Mouse (Mus musculus) olfactory bulb, adult 2 months (tissue): Measurements from ENCODE around the gene Zfyve19. TPM values are rescaled to one million over a fixed set of nuclear protein-coding genes. Genes with fewer than 3 reads are reported as not detected.

Experiments used
- H3K27ac ChIP-seq: fragments of 200-500 bp; 2 replicates; pipeline ENCODE4 v1.5.1; 2012; ENCODE audit warnings: low read depth, low read length; ENCODE audit not compliant: insufficient read depth
- H3K4me1 ChIP-seq: fragments of 200-500 bp; 2 replicates; pipeline ENCODE4 v1.6.1; 2012; ENCODE audit warnings: low read length; ENCODE audit not compliant: control insufficient read depth, insufficient read depth
- H3K4me3 ChIP-seq: fragments of 200-500 bp; 2 replicates; pipeline ENCODE4 v1.5.1; 2012; ENCODE audit warnings: mild to moderate bottlenecking, low read depth, low read length, moderate library complexity; ENCODE audit not compliant: insufficient read depth
- CTCF ChIP-seq: fragments of 200-500 bp; IDR thresholded peaks from 2 replicates; pipeline ENCODE4 v1.5.1; 2012; ENCODE audit warnings: low read depth, mild to moderate bottlenecking, low read length, moderate library complexity; ENCODE audit not compliant: insufficient read depth
- POLR2A ChIP-seq: fragments of 200-500 bp; IDR thresholded peaks from 2 replicates; pipeline ENCODE4 v1.6.1; 2012; ENCODE audit warnings: mild to moderate bottlenecking, low read depth, low read length, moderate library complexity; ENCODE audit not compliant: insufficient read depth
- WGBS: fragments of 180-500 bp; shearing (Covaris S2); methylation state at CpG from one replicate; pipeline ENCODE4 v1.1.7; 2018; 5-methylcytosine and 5-hydroxymethylcytosine counted together
- polyA plus RNA-seq: library from polyadenylated mRNA; stranded (reverse); fragments of >200 nt; gene quantifications from 2 replicates; pipeline ENCODE4 v1.2.4, GENCODE M21; 2012; ENCODE audit warnings: low replicate concordance; ENCODE audit not compliant: missing spikeins, insufficient read depth, insufficient read length

Zfyve19 gene
- polyA plus RNA-seq, 1 experiment: not detected

DNA sequence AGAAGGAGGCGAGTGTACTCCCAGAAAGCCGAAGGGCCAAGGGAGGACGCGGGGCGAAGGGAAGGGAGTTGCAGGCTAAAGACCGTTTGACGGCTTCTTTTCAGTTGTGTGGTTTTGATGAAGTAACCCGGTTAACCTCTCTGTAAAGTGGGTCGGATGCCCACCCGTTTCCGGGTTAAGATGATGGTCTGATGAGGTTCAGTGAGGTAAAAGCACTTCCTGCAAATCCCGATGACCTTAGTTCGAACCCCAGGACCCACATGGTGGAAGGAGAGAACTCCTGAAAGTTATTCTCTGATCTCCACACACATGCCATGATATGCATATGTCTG is 725 bp downstream of the Zfyve19 start:
- Histone ChIP-seq H3K4me3 (peak overlapping the region; percentile 90), H3K27ac (no peak overlapping the region; the same call in 1 of the 2 replicates), H3K4me1 (peaks cover 2% of the 10 kb centered on the region; the same call in 1 of the 2 replicates)
- no peak for TF ChIP-seq POLR2A
- TF ChIP-seq CTCF: no peak
- WGBS: under 1% methylated on average over 13 of the region's 13 CpGs

DNA sequence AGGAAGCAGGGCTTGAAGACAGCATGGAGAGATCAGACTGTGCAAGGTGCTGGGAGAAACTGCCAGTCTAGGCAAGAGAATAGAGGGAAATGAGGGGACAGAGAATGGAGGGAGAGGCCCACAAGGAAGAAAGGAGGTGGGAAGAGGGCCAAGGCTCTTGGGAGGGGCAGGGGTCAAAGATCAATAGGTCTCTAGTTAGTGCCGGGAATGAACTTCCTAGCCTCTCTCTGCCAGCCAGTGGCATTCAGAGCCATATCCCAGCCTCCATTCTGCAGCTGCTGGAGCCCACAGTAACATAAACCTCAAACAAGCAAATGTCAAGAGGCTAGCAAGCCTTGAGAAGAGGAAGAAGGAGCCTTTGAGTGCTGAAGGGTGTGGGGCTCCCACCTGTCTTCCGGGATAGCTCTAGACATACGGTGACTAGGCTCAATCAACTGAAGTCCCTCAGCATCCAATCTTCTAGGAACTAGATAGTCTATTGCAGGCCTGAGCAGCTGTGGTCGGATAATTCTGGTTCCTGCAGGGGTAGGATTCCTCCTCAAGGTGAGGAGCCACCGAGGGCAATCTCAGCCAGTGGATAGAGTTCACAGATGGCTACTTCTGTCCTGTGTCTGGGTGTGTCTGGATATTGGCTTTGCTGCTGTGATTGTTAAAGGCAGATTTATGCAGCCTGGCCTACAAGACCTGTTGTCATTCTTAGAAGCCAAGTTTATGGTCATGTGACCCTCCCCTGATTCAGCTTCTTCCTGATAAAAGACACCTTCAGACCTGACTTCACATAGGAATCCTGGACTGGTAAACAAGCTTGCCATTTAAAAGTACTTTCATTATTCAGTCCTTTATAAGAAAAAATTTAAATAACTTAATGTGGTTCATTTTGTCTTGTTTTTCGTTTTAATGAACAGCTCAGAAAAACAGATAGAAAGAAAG is 21.6 kb downstream of the Zfyve19 start, which contains the start of gene Ppp1r14d:
Ppp1r14d (minus strand) TSS at position 132 of the 930 bp plus-strand sequence.
- TF ChIP-seq CTCF: no peak
- no peak for TF ChIP-seq POLR2A
- no peaks in the 10 kb centered on the region for H3K4me1 ChIP-seq
- no peak within 1 kb of the TSS for H3K4me3 ChIP-seq
- no peak within 1 kb of the TSS for H3K27ac ChIP-seq
- 83% methylated on average over 6 of the region's 6 CpGs for WGBS

DNA sequence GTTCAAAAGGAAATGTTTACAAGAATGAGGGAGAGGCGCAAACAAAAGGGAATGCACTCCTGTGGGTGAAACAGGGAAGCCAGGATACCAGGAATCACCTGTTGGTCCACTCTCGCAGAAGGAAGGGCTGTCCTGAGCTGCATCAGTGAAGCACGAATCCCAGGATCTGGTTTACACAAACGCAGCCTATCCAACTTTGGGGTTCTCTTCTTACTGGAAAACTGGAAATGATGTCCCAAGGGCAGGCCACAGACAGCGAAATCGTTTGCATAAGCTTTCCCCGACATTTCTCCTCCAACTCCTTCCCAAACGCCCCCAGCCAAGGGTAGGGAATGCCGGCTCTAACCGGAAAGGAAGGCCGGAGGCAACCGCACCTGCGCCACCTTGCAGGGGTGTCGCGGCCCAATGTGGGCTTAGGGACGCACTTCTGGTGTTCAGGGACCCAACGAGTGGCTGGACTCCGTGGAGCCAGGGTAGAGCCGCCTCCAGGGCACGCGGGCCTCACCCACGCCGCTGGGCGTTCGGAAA is 28.3 kb downstream of the Zfyve19 start:
- H3K4me3 ChIP-seq: peak overlapping the region; percentile 4
- WGBS: 21% methylated on average over 25 of the region's 25 CpGs
- TF ChIP-seq POLR2A: no peak
- TF ChIP-seq CTCF: no peak
- H3K27ac ChIP-seq: no peak overlapping the region
- H3K4me1 ChIP-seq: peaks cover 14% of the 10 kb centered on the region

DNA sequence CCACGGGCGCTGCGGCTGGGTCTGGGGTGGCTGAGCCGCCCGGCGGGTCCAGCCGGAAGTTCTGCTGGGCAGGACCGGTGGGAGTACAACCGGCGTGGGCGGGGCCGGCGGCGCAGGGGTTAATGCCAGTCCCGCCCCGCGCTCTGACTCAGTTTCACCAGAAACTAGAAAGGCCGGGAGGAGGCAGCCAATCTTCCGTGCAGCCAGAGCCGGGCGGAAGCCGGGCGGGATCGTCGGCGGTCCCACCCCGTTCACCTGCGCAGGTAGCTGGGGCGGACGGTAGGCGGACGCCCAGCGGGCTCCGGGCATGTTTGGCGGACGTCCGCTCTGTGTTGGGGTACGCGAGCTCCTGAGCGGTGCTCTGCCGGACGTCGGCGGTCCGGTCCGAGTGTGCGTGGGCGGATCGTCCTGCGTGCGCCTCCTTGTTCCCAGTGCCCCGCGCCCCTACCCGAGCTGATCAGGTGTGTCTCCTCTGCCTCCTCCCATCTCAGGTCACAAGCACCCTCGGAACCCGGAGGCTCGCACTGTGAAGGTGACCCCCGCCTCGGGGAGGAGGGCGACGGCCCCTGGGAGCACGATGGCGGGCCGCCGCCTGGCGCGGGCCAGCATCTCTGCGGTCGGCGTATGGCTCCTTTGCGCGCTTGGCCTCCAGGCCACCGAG is 28.9 kb downstream of the Zfyve19 start, which contains the start of gene Spint1:
Spint1 (plus strand) TSS at position 153 of the 661 bp plus-strand sequence.
- Histone ChIP-seq H3K27ac (no peak within 1 kb of the TSS), H3K4me1 (peaks cover 14% of the 10 kb centered on the region), H3K4me3 (peak within 1 kb of the TSS; percentile 4)
- no peak for TF ChIP-seq POLR2A
- 1% methylated on average over 73 of the region's 73 CpGs for WGBS

DNA sequence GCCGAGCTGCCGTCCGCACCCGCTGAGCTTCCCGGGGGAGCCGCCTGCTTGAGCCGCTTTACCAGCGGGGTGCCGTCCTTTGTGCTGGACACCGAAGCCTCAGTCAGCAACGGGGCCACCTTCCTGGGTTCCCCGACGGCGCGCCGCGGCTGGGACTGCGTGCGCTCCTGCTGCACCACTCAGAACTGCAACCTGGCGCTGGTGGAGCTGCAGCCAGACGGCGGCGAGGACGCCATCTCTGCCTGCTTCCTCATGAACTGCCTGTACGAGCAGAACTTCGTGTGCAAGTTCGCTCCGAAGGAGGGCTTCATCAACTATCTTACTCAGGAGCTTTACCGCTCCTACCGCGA is 29.4 kb downstream of the Zfyve19 start:
- TF ChIP-seq CTCF (no peak), POLR2A (no peak)
- Histone ChIP-seq H3K4me1 (peaks cover 14% of the 10 kb centered on the region), H3K4me3 (peak overlapping the region; percentile 4), H3K27ac (no peak overlapping the region)
- 5% methylated on average over 31 of the region's 31 CpGs for WGBS

DNA sequence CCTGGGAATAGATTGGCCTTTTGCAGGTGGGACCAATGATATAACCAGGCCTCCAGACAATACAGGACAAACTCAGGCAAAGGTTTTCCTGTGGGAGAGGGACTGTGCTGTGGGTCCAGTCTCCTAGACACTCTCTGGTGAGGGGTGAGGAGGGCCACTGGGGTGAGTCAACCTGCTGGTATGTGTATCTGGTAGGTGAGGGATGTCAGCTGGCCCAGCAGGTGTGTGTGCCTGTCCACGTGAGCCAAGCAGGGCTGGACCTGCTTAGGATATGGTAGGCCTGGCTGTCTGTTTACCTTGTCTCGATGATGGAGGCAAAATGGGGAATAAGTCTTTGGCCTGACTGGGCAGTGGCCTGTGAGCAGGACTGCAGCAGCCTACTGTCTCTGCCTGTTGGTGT is 30.3 kb downstream of the Zfyve19 start:
- Histone ChIP-seq H3K27ac (no peak overlapping the region), H3K4me1 (peaks cover 14% of the 10 kb centered on the region), H3K4me3 (no peak overlapping the region)
- TF ChIP-seq CTCF (no peak), POLR2A (no peak)
- WGBS: 85% methylated on average over 2 of the region's 2 CpGs

DNA sequence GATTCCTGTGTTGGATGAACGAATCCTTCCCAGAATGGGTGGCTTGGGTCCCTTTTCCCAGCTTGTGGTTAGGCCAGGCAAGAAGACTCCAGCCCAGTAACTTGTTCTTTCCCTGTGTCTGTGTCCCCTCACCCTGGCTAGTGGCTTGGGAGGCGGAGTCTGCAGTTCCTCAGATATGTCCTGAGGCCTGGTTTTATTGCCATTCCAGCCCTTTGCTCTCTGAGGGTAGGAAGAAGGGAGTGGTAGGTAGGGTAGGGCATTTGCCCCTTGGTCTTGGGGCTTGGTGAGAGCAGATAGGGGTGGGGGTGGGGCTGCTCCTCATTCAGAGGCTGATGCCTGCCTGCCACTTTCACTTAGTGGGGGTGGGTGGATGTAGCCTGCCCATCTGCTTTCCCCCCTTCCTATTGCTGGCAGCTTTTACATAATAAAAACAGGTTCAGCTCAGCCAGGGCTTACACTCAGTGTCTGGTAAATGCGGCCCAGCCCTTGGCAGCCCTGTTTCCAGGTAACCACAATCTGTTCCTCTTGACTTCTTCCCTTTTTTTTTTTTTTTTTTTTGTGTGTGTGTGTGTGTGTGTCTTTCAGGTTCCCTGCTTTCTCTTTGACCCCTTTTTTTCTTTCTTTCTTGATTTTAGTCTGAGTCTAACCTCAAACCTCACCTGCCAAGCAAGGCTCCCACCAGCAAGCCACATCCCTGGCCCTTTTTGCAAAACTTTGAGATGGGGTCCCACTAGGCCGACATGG is 31.8 kb downstream of the Zfyve19 start:
- H3K4me1 ChIP-seq: peaks cover 14% of the 10 kb centered on the region
- TF ChIP-seq CTCF: no peak
- no peak for TF ChIP-seq POLR2A
- H3K4me3 ChIP-seq: no peak overlapping the region
- no peak overlapping the region for H3K27ac ChIP-seq
- WGBS: 82% methylated on average over 4 of the region's 4 CpGs

DNA sequence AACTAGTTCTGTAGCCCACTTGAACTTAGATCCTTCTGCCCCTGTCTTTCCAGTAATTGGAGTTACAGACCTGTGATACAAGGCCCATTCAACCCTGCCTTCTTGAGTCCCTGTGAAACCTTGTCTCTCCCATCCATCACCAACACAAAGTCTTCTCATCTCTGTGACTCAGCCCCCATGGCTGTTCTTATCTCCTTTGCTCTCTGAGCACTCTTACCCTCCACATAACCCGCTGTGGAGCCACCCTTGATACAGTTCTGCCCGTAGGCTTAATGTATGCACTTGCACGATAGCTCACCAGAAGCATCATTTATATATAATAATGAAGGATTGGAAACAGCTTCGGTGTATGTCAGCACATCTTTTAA is 32.4 kb downstream of the Zfyve19 start:
- WGBS: 93% methylated on average over 4 of the region's 4 CpGs
- TF ChIP-seq POLR2A (no peak), CTCF (no peak)

DNA sequence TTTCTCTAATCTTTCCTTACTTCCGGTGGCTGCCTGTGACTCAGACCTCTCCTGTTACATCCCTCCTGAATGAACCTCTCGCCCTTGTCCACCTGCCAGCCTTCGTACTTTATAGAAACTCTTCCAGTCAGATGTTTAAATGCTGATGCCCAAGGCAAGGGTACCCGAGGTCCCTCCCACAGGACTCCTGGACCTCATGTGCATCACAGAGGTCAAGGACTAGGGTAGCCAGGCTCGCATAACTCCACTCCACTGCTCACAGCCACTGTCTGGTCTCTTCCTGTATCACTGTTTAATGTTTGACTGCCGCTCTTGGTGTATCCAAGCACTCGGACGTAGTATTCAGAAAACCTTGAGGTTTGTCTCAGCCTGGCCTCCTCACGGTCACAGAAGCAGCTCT is 34.1 kb downstream of the Zfyve19 start:
- TF ChIP-seq CTCF (no peak), POLR2A (no peak)

More for the DNA sequence above, 32.4 kb downstream of the Zfyve19 start:
- no peak overlapping the region for H3K4me3 ChIP-seq
- H3K27ac ChIP-seq: no peak overlapping the region
- peaks cover 14% of the 10 kb centered on the region for H3K4me1 ChIP-seq

More for the DNA sequence above, 34.1 kb downstream of the Zfyve19 start:
- 87% methylated on average over 9 of the region's 9 CpGs for WGBS
- H3K4me3 ChIP-seq: no peak overlapping the region
- H3K27ac ChIP-seq: no peak overlapping the region
- peaks cover 6% of the 10 kb centered on the region for H3K4me1 ChIP-seq
